Mouse (Mus musculus) stomach, embryonic 16.5 days (tissue): ENCODE results near the gene Zfp628. TPM values are rescaled to one million over a fixed set of nuclear protein-coding genes. Genes with fewer than 3 reads are reported as not detected.

Source experiments
- ATAC-seq: fragments of 200-750 bp; cut with Nextera tagmentation; 2 replicates; pipeline ENCODE4 v1.8.0; 2017; ENCODE audit warnings: moderate number of reproducible peaks, moderate TSS enrichment; ENCODE audit not compliant: insufficient read depth, low FRiP score
- H3K27ac ChIP-seq: fragments of 300-500 bp; sonication (generic); 2 replicates; pipeline ENCODE4 v1.5.1; 2014; ENCODE audit warnings: low read length
- H3K27me3 ChIP-seq: fragments of 300-500 bp; sonication (generic); 2 replicates; pipeline ENCODE4 v1.6.1; 2014; ENCODE audit warnings: low read length, control low read depth, mixed read lengths; ENCODE audit not compliant: control insufficient read depth, insufficient read depth
- H3K36me3 ChIP-seq: fragments of 300-500 bp; sonication (generic); 2 replicates; pipeline ENCODE4 v1.6.1; 2014; ENCODE audit warnings: low read length; ENCODE audit not compliant: control insufficient read depth, insufficient read depth
- H3K4me1 ChIP-seq: fragments of 300-500 bp; sonication (generic); 2 replicates; pipeline ENCODE4 v1.6.1; 2014; ENCODE audit warnings: low read length, control low read depth, mixed read lengths; ENCODE audit not compliant: control insufficient read depth, insufficient read depth
- H3K4me2 ChIP-seq: fragments of 300-500 bp; sonication (generic); 2 replicates; pipeline ENCODE4 v1.6.1; 2014; ENCODE audit warnings: low read depth, low read length, mixed read lengths
- H3K4me3 ChIP-seq: fragments of 300-500 bp; sonication (generic); replicated peaks from 2 replicates; pipeline ENCODE4 v1.5.1; 2014; ENCODE audit warnings: mild to moderate bottlenecking, low read length
- H3K9ac ChIP-seq: fragments of 300-500 bp; sonication (generic); 2 replicates; pipeline ENCODE4 v1.6.1; 2014; ENCODE audit warnings: low read length
- H3K9me3 ChIP-seq: fragments of 300-500 bp; sonication (generic); replicated peaks from 2 replicates; pipeline ENCODE4 v1.6.1; 2016; ENCODE audit warnings: low read length, control low read depth; ENCODE audit not compliant: control insufficient read depth
- WGBS: fragments of 180-500 bp; shearing (Covaris S2); extraction: QIAGEN DNeasy Blood & Tissue Kit; methylation state at CpG from one replicate; pipeline ENCODE4 v1.1.7; 2014; 5-methylcytosine and 5-hydroxymethylcytosine counted together
- polyA plus RNA-seq: library from polyadenylated mRNA; unstranded; fragments of >200 nt; fragmentation: Nextera tagmentation; extraction: Ambion mirVana; gene quantifications from 2 replicates; pipeline ENCODE4 v1.2.1, GENCODE M21; 2015

Zfp628 gene
- polyA plus RNA-seq, 1 experiment from 2014 or later: 2.3 TPM

- Histone ChIP-seq H3K4me2 (peak overlapping the region; percentile 58), H3K36me3 (no peaks in the 10 kb centered on the region), H3K27ac (no peak overlapping the region), H3K27me3 (no peaks in the 10 kb centered on the region), H3K4me3 (peak overlapping the region; percentile 35), H3K9me3 (no peaks in the 10 kb centered on the region), H3K9ac (no peak overlapping the region), H3K4me1 (no peaks in the 10 kb centered on the region)
- peak; percentile 76 for ATAC-seq
- 18% methylated on average over 15 of the region's 15 CpGs for WGBS
These were observed 28.3 kb downstream of the Zfp628 start for GRCm38 (mm10) chr7:4943223-4943815.

DNA sequence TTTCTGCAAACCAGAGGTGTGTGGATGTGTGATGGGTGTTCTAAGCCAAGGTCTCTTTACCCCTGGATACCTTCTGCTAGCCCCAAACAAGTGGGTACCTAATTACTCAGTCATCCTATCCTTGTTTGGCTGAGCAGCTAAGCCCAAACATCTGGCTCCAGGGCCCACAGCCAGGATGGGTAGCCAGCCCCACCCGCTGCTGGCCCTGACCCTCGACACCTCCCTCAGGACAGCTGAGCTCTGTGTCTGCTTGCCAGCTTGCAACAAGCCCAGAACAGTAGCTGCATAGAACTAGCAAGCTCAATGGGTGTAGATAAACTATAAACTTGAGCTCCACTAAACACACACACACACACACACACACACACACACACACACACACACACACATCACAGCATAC, 32.8 kb downstream of the Zfp628 start:
- H3K4me2 ChIP-seq: no peak overlapping the region

GRCm38 (mm10) chr7:4948386-4948785, 33.4 kb downstream of the Zfp628 start:
- Histone ChIP-seq H3K4me3 (no peak overlapping the region), H3K4me2 (no peak overlapping the region), H3K9ac (no peak overlapping the region), H3K9me3 (no peaks in the 10 kb centered on the region), H3K27me3 (no peaks in the 10 kb centered on the region), H3K36me3 (no peaks in the 10 kb centered on the region), H3K4me1 (no peaks in the 10 kb centered on the region), H3K27ac (no peak overlapping the region)
- 41% methylated on average over 6 of the region's 6 CpGs for WGBS
- ATAC-seq: no peak

More for the DNA sequence above, 32.8 kb downstream of the Zfp628 start:
- Histone ChIP-seq H3K4me1 (no peaks in the 10 kb centered on the region), H3K27me3 (no peaks in the 10 kb centered on the region), H3K9me3 (no peaks in the 10 kb centered on the region), H3K27ac (no peak overlapping the region), H3K4me3 (no peak overlapping the region), H3K9ac (0 out of 2 replicates have a peak overlapping the region, but pooled peaks have one; percentile 8), H3K36me3 (no peaks in the 10 kb centered on the region)
- ATAC-seq: no peak
- WGBS: 19% methylated on average over 2 of the region's 2 CpGs

- H3K27ac ChIP-seq: no peak overlapping the region
- 79% methylated on average over 19 of the region's 19 CpGs for WGBS
- H3K4me3 ChIP-seq: no peak overlapping the region
- H3K9me3 ChIP-seq: no peaks in the 10 kb centered on the region
- no peak overlapping the region for H3K9ac ChIP-seq
- no peak overlapping the region for H3K4me2 ChIP-seq
- ATAC-seq: no peak
- H3K27me3 ChIP-seq: no peaks in the 10 kb centered on the region
- no peaks in the 10 kb centered on the region for H3K4me1 ChIP-seq
- H3K36me3 ChIP-seq: no peaks in the 10 kb centered on the region
These were observed 35.7 kb downstream of the Zfp628 start for GRCm38 (mm10) chr7:4950561-4951342.

- H3K9ac ChIP-seq: no peak overlapping the region
- no peaks in the 10 kb centered on the region for H3K27me3 ChIP-seq
- no peaks in the 10 kb centered on the region for H3K9me3 ChIP-seq
- H3K4me1 ChIP-seq: no peaks in the 10 kb centered on the region
- no peaks in the 10 kb centered on the region for H3K36me3 ChIP-seq
- no peak overlapping the region for H3K27ac ChIP-seq
- no peak overlapping the region for H3K4me2 ChIP-seq
- no peak for ATAC-seq
- H3K4me3 ChIP-seq: no peak overlapping the region
- WGBS: 22% methylated on average over 10 of the region's 10 CpGs
These were observed 38.9 kb downstream of the Zfp628 start for GRCm38 (mm10) chr7:4953815-4954445.

- Histone ChIP-seq H3K27me3 (no peaks in the 10 kb centered on the region), H3K27ac (no peak overlapping the region), H3K9me3 (no peaks in the 10 kb centered on the region), H3K36me3 (no peaks in the 10 kb centered on the region), H3K4me1 (no peaks in the 10 kb centered on the region), H3K4me3 (no peak overlapping the region), H3K9ac (no peak overlapping the region), H3K4me2 (no peak overlapping the region)
- no peak for ATAC-seq
- 78% methylated on average over 10 of the region's 10 CpGs for WGBS
These were observed 42.3 kb downstream of the Zfp628 start for GRCm38 (mm10) chr7:4957361-4957760.

DNA sequence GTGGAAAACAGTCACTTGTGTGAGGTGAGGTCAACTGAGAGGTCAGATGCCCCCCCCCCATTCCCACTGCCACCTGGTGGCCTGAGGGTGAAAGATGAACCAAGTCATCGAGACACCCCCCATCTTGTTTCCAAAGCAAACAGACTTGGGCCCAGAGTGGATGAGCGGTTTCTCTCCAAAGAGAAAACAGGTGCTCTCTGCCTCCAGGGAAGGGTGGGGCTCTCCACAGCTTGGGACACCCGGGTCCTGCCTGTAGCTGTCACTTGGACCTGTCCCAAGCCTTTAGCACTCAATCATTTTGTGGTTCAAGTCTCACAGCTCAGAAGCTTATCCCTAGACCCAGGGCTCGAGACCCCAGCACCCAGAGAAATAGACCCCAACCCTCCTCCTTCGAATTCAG, 48.5 kb downstream of the Zfp628 start:
- Histone ChIP-seq H3K27ac (no peak overlapping the region), H3K9ac (0 out of 2 replicates have a peak overlapping the region, but pooled peaks have one; percentile 56), H3K27me3 (peaks cover 3% of the 10 kb centered on the region; the same call in 1 of the 2 replicates), H3K4me3 (no peak overlapping the region), H3K4me1 (peaks cover 4% of the 10 kb centered on the region; the same call in 1 of the 2 replicates), H3K9me3 (no peaks in the 10 kb centered on the region), H3K36me3 (no peaks in the 10 kb centered on the region), H3K4me2 (no peak overlapping the region)
- 60% methylated on average over 5 of the region's 5 CpGs for WGBS
- ATAC-seq: no peak

GRCm38 (mm10) chr7:4964272-4964671, 49.3 kb downstream of the Zfp628 start, which contains the start of gene Sbk2:
Gene Sbk2, minus strand, starts transcription at chr7:4964406.
- ATAC-seq: peak; percentile 93
- Histone ChIP-seq H3K4me2 (peak within 1 kb of the TSS; percentile 36), H3K27ac (no peak within 1 kb of the TSS), H3K9me3 (no peaks in the 10 kb centered on the region), H3K4me1 (peaks cover 4% of the 10 kb centered on the region; the same call in 1 of the 2 replicates), H3K27me3 (peaks cover 3% of the 10 kb centered on the region; the same call in 1 of the 2 replicates), H3K36me3 (no peaks in the 10 kb centered on the region), H3K4me3 (no peak within 1 kb of the TSS; the same call in 1 of the 2 replicates), H3K9ac (peak within 1 kb of the TSS; percentile 56)
- WGBS: 5% methylated on average over 10 of the region's 10 CpGs

DNA sequence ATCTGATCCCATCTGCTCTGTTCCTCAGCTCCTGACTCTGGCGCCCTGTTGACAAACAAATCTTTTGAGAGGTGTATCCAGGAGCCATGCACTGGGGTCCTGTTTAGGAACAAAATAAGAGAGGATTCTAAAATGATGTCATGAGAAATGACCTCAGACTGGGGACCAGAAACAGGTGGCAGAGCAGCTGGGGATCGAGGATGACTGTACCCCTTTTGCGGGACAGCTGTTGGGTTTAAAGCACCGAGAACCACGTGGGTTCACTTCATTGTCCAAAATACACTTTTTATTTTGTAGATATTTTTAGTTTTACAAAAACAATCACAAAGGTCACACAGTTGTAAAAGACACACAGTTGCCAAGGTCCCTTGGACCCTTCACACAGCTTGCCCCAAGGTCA, 50.0 kb downstream of the Zfp628 start:
- 72% methylated on average over 5 of the region's 5 CpGs for WGBS
- no peak overlapping the region for H3K27ac ChIP-seq
- no peak overlapping the region for H3K4me3 ChIP-seq
- peaks cover 4% of the 10 kb centered on the region; the same call in 1 of the 2 replicates for H3K4me1 ChIP-seq
- H3K36me3 ChIP-seq: no peaks in the 10 kb centered on the region
- H3K9ac ChIP-seq: no peak overlapping the region
- no peaks in the 10 kb centered on the region for H3K9me3 ChIP-seq
- no peak for ATAC-seq
- H3K4me2 ChIP-seq: no peak overlapping the region
- H3K27me3 ChIP-seq: peaks cover 3% of the 10 kb centered on the region; the same call in 1 of the 2 replicates
